Comparison of ENCODE assay signal across 7 mouse cellular contexts in the genomic region with DNA sequence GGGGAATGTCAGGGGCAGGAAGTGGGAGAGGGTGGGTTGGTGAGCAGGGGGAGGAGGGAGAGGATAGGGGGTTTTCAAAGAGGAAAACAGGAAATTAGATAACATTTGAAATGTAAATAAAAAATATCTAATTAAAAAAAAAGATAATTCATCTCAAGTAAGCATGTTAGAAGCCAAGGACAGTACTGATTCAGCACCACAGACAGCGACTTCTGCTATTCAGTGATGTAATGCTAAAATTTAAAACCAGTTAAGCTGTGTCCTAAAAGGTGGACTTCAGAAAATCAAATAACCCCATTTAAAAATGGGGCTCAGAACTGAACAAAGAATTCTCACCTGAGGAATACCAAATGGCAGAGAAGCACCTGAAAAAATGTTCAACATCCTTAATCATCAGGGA.
DNase-seq lines count a peak whose midpoint lies in the region; ATAC-seq and TF ChIP-seq lines count a peak whose summit lies in the region.
"Not testable (repeated sequence)": the region's sequence is repeated elsewhere in the genome, so short reads cannot be mapped to it uniquely, and the experiment has no call there.

No protein-coding gene starts in this region.

- H3K27me3 ChIP-seq in Patski; embryonic facial prominence, embryonic 11.5 days (ENCODE audit: control insufficient read depth, insufficient read depth, low read length); hindbrain, embryonic 11.5 days (ENCODE audit: control insufficient read depth, insufficient read depth, low read length); limb, embryonic 10.5 days (ENCODE audit: low read depth, poor library complexity, severe bottlenecking): not testable (repeated sequence)

- H3K4me1 ChIP-seq in embryonic facial prominence, embryonic 11.5 days (ENCODE audit: control insufficient read depth, insufficient read depth, low read length); hindbrain, embryonic 11.5 days (replicated peaks; ENCODE audit: control insufficient read depth, insufficient read depth, low read length); limb, embryonic 10.5 days: not testable (repeated sequence)

- in situ Hi-C loops in Patski (cut with MboI; ENCODE audit: low pct_unique_long_range_greater_than_20kb), result not testable (repeated sequence)

- not testable (repeated sequence) for ATAC-seq in Patski; embryonic facial prominence, embryonic 11.5 days (replicated peaks; ENCODE audit: insufficient number of reproducible peaks, low FRiP score, low TSS enrichment, low read depth); hindbrain, embryonic 11.5 days (ENCODE audit: low FRiP score)

- not testable (repeated sequence) for H3K9ac ChIP-seq in embryonic facial prominence, embryonic 11.5 days (replicated peaks; ENCODE audit: low read length); hindbrain, embryonic 11.5 days (ENCODE audit: low read depth, low read length)

- H3K4me3 ChIP-seq in embryonic facial prominence, embryonic 11.5 days (ENCODE audit: low read depth, low read length); hindbrain, embryonic 11.5 days (ENCODE audit: low read depth, low read length); limb, embryonic 10.5 days: not testable (repeated sequence)

- POLR2A ChIA-PET in Patski (lab: Charles Lee), result not testable (repeated sequence)

- not testable (repeated sequence) for H3K9me3 ChIP-seq in embryonic facial prominence, embryonic 11.5 days (replicated peaks; ENCODE audit: control insufficient read depth, low read length); hindbrain, embryonic 11.5 days (ENCODE audit: control insufficient read depth, low read length); limb, embryonic 10.5 days (replicated peaks)

- H3K36me3 ChIP-seq in embryonic facial prominence, embryonic 11.5 days (replicated peaks; ENCODE audit: control insufficient read depth, insufficient read depth, low read depth, low read length); hindbrain, embryonic 11.5 days (ENCODE audit: control insufficient read depth, insufficient read depth, low read length); limb, embryonic 10.5 days: not testable (repeated sequence)

- WGBS in embryonic facial prominence, embryonic 11.5 days, result 9% methylated on average over 1 of the region's 1 CpGs
- 27% methylated on average over 1 of the region's 1 CpGs for WGBS in hindbrain, embryonic 11.5 days
- WGBS in limb, embryonic 10.5 days, result 21% methylated on average over 1 of the region's 1 CpGs

- TF ChIP-seq CTCF in Patski (IDR thresholded peaks at IDR 0.05), result not testable (repeated sequence)

- CTCF ChIA-PET in Patski (lab: Charles Lee), result not testable (repeated sequence)

- H3K4me2 ChIP-seq in embryonic facial prominence, embryonic 11.5 days (ENCODE audit: low read depth, low read length); hindbrain, embryonic 11.5 days (replicated peaks; ENCODE audit: low read depth, low read length): not testable (repeated sequence)

- DNase-seq in ES-CJ7 (ENCODE audit: low read depth, low spot score) (peak; percentile 17), Patski (ENCODE audit: low read depth, low spot score) (peak; percentile 9)
- peak; percentile 13 to 35 for DNase-seq in adrenal gland, postnatal 36 days
- peak; percentile 71 for DNase-seq in embryonic facial prominence, embryonic 11.5 days (ENCODE audit: low spot score)
- peak; percentile 14 for DNase-seq in hindbrain, embryonic 11.5 days (ENCODE audit: low spot score)
- DNase-seq in limb, embryonic 10.5 days (ENCODE audit: low spot score), result peak; percentile 31
- peak; percentile 41 for DNase-seq in mesoderm, embryonic 11.5 days (ENCODE audit: low read depth, low spot score)

- H3K27ac ChIP-seq in embryonic facial prominence, embryonic 11.5 days (replicated peaks; ENCODE audit: low read depth, low read length); hindbrain, embryonic 11.5 days (ENCODE audit: low read depth, low read length); limb, embryonic 10.5 days: not testable (repeated sequence)

Comparison
In these comparisons a context has a peak if more than half of its experiments do, and no peak if none do; other contexts are left out.
1. DNase-seq: peak in every context shown above with its lines; median percentile 71 in embryonic facial prominence, embryonic 11.5 days; 41 in mesoderm, embryonic 11.5 days; 31 in limb, embryonic 10.5 days; 24 in adrenal gland, postnatal 36 days; 17 in ES-CJ7; 14 in hindbrain, embryonic 11.5 days; 9 in Patski.